Mouse (Mus musculus): ENCODE data around the gene Myo18a. TPM values are rescaled to one million over a fixed set of nuclear protein-coding genes. Genes with fewer than 3 reads are reported as not detected.

Myo18a gene
- polyA plus RNA-seq, 1 experiment from 2014 or later = 21.6 TPM

- Histone ChIP-seq H3K9ac (replicated peaks; ENCODE audit: low read depth) (no peak overlapping the region), H3K4me3 (ENCODE audit: low read depth, low read length) (no peak overlapping the region), H3K27ac (ENCODE audit: low read length) (no peak overlapping the region), H3K27me3 (replicated peaks; ENCODE audit: insufficient read depth, low read length) (peaks cover 9% of the 10 kb centered on the region), H3K36me3 (ENCODE audit: insufficient read depth, low read length) (no peaks in the 10 kb centered on the region), H3K4me2 (replicated peaks; ENCODE audit: low read depth, low read length) (no peak overlapping the region), H3K9me3 (ENCODE audit: low read length) (no peaks in the 10 kb centered on the region), H3K4me1 (ENCODE audit: insufficient read depth, low read depth, low read length) (no peaks in the 10 kb centered on the region)
- TF ChIP-seq CTCF (IDR thresholded peaks at IDR 0.05) (no peak), EP300 (IDR thresholded peaks at IDR 0.05) (no peak)
- 54% methylated on average over 6 of the region's 6 CpGs for WGBS
- DNase-seq (ENCODE audit: low spot score) (no peak), ATAC-seq (no peak)
Measured at GRCm38 (mm10) chr11:77913505-77913904, 150.5 kb downstream of the Myo18a start.

- Histone ChIP-seq H3K27me3 (replicated peaks; ENCODE audit: insufficient read depth, low read length) (peaks cover 9% of the 10 kb centered on the region), H3K9ac (replicated peaks; ENCODE audit: low read depth) (no peak overlapping the region), H3K9me3 (ENCODE audit: low read length) (no peaks in the 10 kb centered on the region), H3K4me3 (ENCODE audit: low read depth, low read length) (no peak overlapping the region), H3K27ac (ENCODE audit: low read length) (no peak overlapping the region), H3K4me2 (replicated peaks; ENCODE audit: low read depth, low read length) (no peak overlapping the region), H3K36me3 (ENCODE audit: insufficient read depth, low read length) (no peaks in the 10 kb centered on the region), H3K4me1 (ENCODE audit: insufficient read depth, low read depth, low read length) (no peaks in the 10 kb centered on the region)
- ATAC-seq (no peak), DNase-seq (ENCODE audit: low spot score) (no peak)
- WGBS = 11% methylated on average over 32 of the region's 32 CpGs
- no peak for TF ChIP-seq CTCF (IDR thresholded peaks at IDR 0.05)
- TF ChIP-seq EP300 (IDR thresholded peaks at IDR 0.05) = no peak
Measured at GRCm38 (mm10) chr11:77914598-77915260, 151.7 kb downstream of the Myo18a start.

Other genes starting within 250 kb of the Myo18a start
- gene Abhd15, start 248.1 kb upstream of the Myo18a start, polyA plus RNA-seq (2015; fragmentation: Nextera tagmentation; extraction: Ambion mirVana) = 4.1 and 4.3 TPM in 2 replicates
- gene Trp53i13, start 247.3 kb upstream of the Myo18a start, polyA plus RNA-seq (2015; fragmentation: Nextera tagmentation; extraction: Ambion mirVana) = 27.4 and 32.9 TPM in 2 replicates
- 0.07 and 0.13 TPM in 2 replicates for gene Gm10392, start 244.0 kb upstream of the Myo18a start, polyA plus RNA-seq (2015; fragmentation: Nextera tagmentation; extraction: Ambion mirVana)
- 18.4 and 21.4 TPM in 2 replicates for gene Taok1, start 155.4 kb upstream of the Myo18a start, polyA plus RNA-seq (2015; fragmentation: Nextera tagmentation; extraction: Ambion mirVana)
- gene Nufip2, start 77.1 kb upstream of the Myo18a start, polyA plus RNA-seq (2015; fragmentation: Nextera tagmentation; extraction: Ambion mirVana) = 4.1 and 5.2 TPM in 2 replicates
- not detected in 2 replicates for gene Cryba1, start 38.0 kb upstream of the Myo18a start, polyA plus RNA-seq (2015; fragmentation: Nextera tagmentation; extraction: Ambion mirVana)
- gene Gm10277, start 24.5 kb downstream of the Myo18a start, polyA plus RNA-seq (2015; fragmentation: Nextera tagmentation; extraction: Ambion mirVana) = 0.90 and 1.2 TPM in 2 replicates
- gene Pipox, start 130.8 kb downstream of the Myo18a start, polyA plus RNA-seq (2015; fragmentation: Nextera tagmentation; extraction: Ambion mirVana) = 0.23 and 0.40 TPM in 2 replicates
- gene Sez6, start 167.6 kb downstream of the Myo18a start, polyA plus RNA-seq (2015; fragmentation: Nextera tagmentation; extraction: Ambion mirVana) = 0.04 and 0.06 TPM in 2 replicates
- 7.7 and 9.0 TPM in 2 replicates for gene Phf12, start 219.5 kb downstream of the Myo18a start, polyA plus RNA-seq (2015; fragmentation: Nextera tagmentation; extraction: Ambion mirVana)

Measured in lung, postnatal 0 days (tissue).